Mouse (Mus musculus) urinary bladder, postnatal 4 days (tissue): Measurements from ENCODE around the gene Trim31.
"Not testable (repeated sequence)": the region's sequence is repeated elsewhere in the genome, so short reads cannot be mapped to it uniquely, and the experiment has no call there.

ENCODE experiments used
- DNase-seq, 2 experiments: peaks; one replicate each; pipeline ENCODE4 v3.0.0; 2021 to 2022; ENCODE audit warnings: low spot score in 2 of 2

Trim31 gene

DNA sequence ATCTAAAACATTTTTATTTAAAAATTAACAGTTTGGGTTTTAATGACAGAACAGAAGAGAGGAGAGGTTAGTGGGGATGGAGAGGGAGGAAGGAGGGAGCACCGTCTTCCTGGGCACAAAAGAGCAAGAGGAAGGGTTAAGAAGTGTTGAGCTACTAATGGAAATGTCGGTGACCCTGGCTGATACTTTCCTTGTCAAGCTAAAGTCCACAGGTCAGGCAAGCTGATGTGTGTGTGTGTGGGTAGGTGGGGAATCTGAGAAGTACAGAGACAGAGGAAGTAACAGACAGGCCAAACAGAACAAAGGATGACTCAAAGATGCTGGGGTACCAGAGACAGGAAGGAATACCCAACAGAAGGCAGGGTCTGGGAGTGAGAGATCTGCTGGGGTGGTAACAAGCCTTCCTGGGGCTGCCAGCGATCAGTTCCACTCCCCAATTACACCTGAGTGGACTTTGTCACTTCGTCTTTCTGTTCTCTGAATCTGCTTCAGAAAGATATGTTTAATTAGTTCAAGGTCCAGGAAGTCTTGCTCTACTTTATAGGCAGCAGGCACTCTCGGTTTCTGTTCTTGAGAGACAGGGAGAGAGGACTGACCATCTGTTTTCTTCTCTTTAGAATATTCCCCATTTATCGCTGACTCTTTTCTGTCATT, at the start of gene Trim31:
Gene Trim31 (plus strand): TSS at position 567 of the 654 bp plus-strand sequence.
- DNase-seq = no peak

DNA sequence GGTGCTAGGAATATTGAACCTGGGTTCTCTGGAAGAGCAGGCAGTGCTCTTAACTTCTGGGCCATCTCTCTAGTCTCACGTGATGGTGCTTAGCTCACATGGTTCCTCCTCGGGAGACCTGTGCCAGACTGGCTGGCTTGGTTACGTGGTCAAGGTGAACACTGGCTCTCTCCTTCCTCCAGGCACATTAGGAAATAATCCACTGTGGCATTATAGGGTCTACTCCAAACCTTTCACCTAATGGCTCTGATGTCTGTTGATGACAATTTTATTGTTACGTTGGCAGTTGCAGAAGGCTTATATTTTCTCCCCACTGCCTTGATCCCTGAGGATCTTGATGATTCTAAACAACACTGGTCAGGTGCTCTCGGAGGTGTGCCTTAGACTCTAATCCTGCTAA, 49.0 kb upstream of the Trim31 start:
- DNase-seq = no peak

GRCm38 (mm10) chr17:36849992-36850391, 47.9 kb upstream of the Trim31 start:
- no peak for DNase-seq

- DNase-seq = no peak
These were observed 46.7 kb upstream of the Trim31 start for GRCm38 (mm10) chr17:36851200-36851599.

GRCm38 (mm10) chr17:36851627-36852026, 46.3 kb upstream of the Trim31 start:
- DNase-seq = no peak

GRCm38 (mm10) chr17:36855484-36855883, 42.4 kb upstream of the Trim31 start:
- DNase-seq = no peak

DNA sequence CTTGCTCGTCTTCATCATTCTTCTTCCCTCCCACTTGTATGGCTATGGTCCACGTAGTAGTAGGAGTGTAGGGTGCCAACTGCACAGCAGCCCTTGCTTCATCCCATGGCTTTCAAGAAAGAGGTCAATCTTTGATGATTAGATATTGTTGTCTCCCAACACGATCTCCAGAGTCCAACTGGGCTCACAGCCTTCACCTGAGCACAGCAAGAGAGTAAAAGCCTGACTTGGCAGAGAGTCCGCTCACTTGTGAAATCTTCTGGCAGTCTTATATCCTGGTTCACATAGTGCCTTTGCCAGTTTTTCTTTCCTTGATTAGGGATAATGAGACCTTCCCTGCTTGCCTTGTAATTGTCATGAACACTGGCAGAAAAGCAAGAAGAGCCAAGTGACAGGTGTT, 41.7 kb upstream of the Trim31 start:
- DNase-seq = no peak

DNA sequence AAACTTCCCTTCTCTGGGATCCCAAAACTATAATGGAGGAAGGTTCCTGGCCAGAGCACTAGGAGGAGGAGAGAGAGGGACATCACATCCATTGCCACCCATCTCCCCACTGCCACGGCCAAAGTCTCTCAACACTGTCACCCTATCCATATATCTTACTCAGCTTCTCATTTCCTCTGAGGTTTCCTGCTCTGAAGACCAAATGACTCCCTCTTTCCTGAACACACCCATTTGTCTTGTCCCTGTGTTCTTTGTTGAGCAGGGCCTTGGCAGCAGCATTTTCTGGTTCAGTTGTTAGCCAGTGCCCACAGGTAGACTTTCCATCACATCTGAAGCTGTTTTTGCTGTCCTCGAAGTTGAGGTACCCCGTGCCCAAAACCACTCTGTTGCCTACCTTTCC, 39.7 kb upstream of the Trim31 start:
- no peak for DNase-seq

- DNase-seq = no peak
These were observed 36.2 kb upstream of the Trim31 start for GRCm38 (mm10) chr17:36861680-36862079.

- DNase-seq = no peak
These were observed 31.0 kb upstream of the Trim31 start, which contains the start of gene Trim15 for GRCm38 (mm10) chr17:36866719-36867527. Trim15 (minus strand) TSS chr17:36867210.

- no peak for DNase-seq
These were observed 29.1 kb upstream of the Trim31 start for GRCm38 (mm10) chr17:36868836-36869235.

DNA sequence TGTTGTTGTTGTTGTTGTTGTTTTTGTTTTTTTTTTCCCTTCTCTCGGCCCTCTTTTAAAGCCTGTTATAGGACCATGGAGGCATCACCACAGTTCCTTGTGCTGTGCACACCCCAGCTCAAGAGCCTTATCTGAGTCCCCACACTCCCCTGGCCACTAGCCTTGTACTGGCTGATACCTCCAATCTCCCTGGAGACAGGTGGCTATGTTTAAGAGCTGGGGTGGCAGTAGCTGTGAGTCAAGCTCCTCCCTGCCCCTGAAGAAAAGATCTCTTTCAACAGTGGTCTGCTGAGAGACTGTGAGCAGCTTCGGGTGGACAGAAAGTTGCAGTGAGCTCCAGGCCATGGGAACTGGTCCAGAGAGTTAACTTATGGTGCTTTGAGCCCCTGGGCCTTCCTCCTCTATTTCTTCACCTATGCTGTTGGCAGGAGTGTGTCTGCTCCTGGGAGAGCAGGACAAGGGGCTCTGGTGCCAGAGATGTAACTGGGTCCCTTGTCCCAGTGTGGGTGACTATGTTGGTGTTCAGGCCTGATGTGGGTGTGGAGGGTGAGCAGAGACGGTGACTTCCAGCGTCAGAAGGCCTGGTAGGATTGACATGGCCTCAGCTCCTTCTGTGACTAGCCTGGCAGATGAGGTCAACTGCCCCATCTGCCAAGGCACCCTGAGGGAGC, 28.5 kb upstream of the Trim31 start, which contains the start of gene Trim10:
Gene Trim10 (plus strand): TSS at position 291 of the 671 bp plus-strand sequence.
- DNase-seq = no peak

DNA sequence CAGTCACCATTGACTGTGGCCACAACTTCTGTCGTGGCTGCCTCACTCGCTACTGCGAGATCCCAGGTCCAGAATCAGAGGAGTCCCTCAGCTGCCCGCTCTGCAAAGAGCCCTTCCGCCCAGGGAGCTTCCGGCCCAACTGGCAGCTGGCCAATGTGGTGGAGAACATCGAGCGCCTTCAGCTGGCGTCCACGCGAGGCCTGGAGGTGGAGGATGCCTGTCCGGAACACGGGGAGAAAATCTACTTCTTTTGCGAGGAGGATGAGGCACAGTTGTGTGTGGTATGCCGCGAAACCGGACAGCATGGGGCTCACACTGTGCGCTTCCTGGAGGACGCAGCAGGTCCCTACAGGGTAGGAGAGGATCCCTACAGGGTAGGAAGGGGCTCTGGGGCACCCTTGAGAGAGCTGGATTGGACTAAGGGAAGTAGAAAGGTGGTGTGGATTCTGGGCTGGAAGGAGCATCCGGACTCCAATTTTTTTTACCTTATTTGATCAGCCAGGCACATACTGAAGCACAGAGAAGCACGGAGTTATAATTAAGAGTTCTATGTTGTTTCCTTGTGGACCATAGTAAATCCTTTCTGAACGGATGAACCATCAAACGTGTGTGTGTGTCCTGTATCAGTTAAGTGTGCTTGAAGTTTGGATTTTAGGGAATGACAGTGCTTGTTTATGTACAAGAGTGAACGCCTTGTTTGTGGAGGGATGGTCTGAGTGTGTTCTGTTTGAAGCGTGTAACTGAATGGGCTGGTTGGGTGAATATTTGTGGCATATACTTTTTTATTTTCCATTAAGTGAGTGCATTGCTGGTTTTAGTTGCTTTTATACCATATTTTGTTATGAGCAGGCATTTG, 27.7 kb upstream of the Trim31 start:
- peak in 1 of 2 experiments; percentile 40 for DNase-seq

DNA sequence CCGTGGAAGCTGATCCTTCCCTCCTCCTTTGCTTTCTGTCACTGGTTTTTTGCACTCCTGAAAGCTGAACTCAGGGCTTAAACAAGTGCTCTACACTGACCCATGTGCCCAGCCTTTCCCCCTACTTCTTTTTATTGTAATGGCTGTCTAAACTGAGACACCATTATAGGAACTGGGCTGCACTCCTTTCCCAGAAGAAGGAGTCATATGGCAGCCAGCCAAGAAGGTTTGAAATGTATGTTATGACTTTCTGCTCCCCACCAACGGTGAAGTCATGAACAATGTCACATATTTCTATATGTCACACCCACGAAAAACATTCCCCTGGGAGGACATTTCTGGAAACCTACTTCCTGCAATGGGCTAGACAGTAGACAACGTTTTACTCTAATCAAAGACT, 23.3 kb upstream of the Trim31 start:
- DNase-seq = no peak

DNA sequence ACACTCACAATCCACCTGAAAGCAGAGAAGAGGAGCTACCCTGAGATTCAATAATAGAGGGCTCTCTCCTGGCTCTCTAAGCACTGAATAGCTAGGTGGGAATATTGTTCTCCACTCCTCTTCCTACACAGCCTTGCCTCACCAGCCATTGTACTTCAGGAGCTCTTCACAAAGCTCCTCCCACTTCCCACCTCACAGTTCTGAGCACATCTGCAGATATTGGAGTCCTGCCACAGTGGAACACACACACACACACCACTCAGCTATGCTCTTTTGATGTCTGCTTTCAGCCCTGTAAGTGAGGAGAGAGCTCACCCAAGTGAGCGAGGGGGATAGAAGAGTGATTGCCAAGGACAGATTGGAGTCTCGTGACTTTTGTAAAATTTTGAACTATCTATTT, 14.6 kb upstream of the Trim31 start:
- no peak for DNase-seq

GRCm38 (mm10) chr17:36885132-36885790, 12.7 kb upstream of the Trim31 start:
- DNase-seq = no peak

DNA sequence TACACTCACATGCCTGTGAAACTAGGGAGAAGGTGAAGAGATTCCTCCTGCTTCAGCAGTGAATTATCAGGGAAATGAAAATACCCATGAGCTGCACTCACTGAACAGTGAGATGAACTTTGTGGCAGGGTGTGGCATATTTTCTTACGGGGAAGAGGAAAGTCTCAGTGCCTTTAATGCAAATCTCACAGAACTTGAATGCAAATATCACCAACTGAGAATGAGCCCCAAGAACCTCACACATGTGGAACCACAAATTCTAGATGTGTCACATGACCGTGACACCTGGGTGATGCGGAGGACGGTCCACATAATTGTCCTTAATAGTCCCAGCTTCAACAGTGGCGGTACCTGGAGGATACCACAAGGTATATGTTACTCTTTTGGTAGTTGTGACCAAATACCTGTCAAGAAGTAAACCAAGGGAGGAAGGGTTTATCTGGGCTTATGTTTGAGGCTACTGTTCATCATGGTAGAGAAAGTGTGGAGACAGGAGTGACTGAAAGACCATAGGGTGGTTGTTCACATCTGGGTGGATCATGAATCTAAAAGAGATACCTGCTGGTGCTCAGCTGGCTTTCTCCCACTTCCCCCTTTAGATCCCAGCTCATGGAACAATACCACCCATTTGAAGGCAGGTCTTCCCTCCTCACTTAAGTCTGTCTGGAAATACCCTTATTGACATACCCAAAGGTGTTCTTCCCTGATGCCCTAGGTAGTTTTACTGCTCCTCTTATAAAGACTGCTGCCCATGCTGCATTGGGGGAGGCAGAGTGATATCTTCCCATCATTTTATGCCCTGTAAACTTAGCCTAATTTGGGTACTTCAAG, 7.6 kb upstream of the Trim31 start, which contains the start of gene Trim40:
Gene Trim40 (minus strand): TSS at position 51 of the 831 bp plus-strand sequence.
- DNase-seq = no peak

- DNase-seq = not testable (repeated sequence)
These were observed 6.4 kb upstream of the Trim31 start for GRCm38 (mm10) chr17:36891496-36891895.

GRCm38 (mm10) chr17:36892362-36892761, 5.6 kb upstream of the Trim31 start:
- DNase-seq = no peak

- DNase-seq = no peak
These were observed 4.5 kb upstream of the Trim31 start for GRCm38 (mm10) chr17:36893387-36893786.
